Mouse (Mus musculus): Measurements from ENCODE around the gene Camk1d.

GRCm38 (mm10) chr2:5370591-5370990 is 343.7 kb downstream of the Camk1d start:
- no peak for TF ChIP-seq EP300 (IDR thresholded peaks at IDR 0.05; ENCODE audit: low read depth)
- no peak for TF ChIP-seq CTCF (IDR thresholded peaks at IDR 0.05; ENCODE audit: low read depth)

Measured in heart, postnatal 0 days (tissue).